ENCODE assay signal across 8 mouse cellular contexts in the genomic region with DNA sequence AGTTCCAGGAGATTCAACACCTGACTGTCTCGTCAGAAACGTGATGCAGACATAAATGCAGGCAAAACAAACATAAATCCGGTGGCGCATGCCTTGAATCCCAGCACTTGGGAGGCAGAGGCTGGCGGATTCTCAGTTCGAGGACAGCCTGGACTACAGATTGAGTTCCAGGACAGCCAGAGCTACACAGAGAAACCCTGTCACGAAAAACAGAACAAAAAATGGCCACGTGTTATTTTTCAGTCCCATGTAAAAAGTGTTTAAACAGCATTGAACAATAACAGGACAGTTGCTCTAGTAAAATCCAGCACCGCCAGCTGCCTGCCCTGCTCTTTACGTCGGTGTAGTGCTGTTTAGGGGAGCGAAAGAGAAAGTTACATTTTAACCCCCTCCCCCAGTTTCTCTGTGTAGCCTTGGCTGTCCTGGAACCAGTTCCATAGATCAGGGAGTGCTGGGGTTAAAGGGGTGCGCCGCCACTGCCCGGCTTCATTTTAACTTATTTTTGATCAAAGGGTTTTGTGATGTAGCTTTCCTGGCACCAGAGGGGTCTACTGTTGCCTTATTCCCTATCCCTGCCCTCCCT. TPM values are rescaled to one million over a fixed set of nuclear protein-coding genes. Genes with fewer than 3 reads are reported as not detected.
DNase-seq lines count a peak whose midpoint lies in the region; ATAC-seq and TF ChIP-seq lines count a peak whose summit lies in the region.

No protein-coding gene starts in this region.

- WGBS in heart, embryonic 10.5 days: 2% methylated on average over 15 of the region's 15 CpGs
- WGBS in bone marrow, adult 2 months: 1% methylated on average over 15 of the region's 15 CpGs
- 2% methylated on average over 15 of the region's 15 CpGs for WGBS in heart, postnatal 0 days
- 0% methylated on average over 15 of the region's 15 CpGs for WGBS in limb, embryonic 13.5 days

- TF ChIP-seq CTCF in bone marrow, adult 2 months (IDR thresholded peaks at IDR 0.05; ENCODE audit: control insufficient read depth, insufficient read depth, low read length): no peak
- TF ChIP-seq CTCF in heart, postnatal 0 days (IDR thresholded peaks at IDR 0.05; ENCODE audit: low read depth): no peak

- TF ChIP-seq EP300 in heart, postnatal 0 days (IDR thresholded peaks at IDR 0.05; ENCODE audit: low read depth): no peak

- peaks cover 42% of the 10 kb centered on the region for H3K36me3 ChIP-seq in heart, embryonic 10.5 days
- peaks cover 26% of the 10 kb centered on the region for H3K36me3 ChIP-seq in heart, postnatal 0 days (replicated peaks; ENCODE audit: control insufficient read depth, insufficient read depth, low read length)
- H3K36me3 ChIP-seq in limb, embryonic 13.5 days: peaks cover 43% of the 10 kb centered on the region

- peak; percentile 9; the same call in 1 of the 2 replicates for ATAC-seq in heart, postnatal 0 days (ENCODE audit: insufficient read depth, low read depth)
- peak; percentile 16; the same call in 1 of the 2 replicates for ATAC-seq in limb, embryonic 13.5 days (ENCODE audit: low FRiP score, low read depth)
- ATAC-seq in megakaryocyte-erythroid progenitor cell, adult 5-6 weeks (replicated peaks; ENCODE audit: low FRiP score, low TSS enrichment, poor library complexity, severe bottlenecking): no peak

- peak overlapping the region; percentile 96 for H3K27ac ChIP-seq in heart, embryonic 10.5 days
- peak overlapping the region; percentile 41; the same call in 1 of the 2 replicates for H3K27ac ChIP-seq in bone marrow, adult 2 months (ENCODE audit: control insufficient read depth, insufficient read depth, low read depth, low read length, poor library complexity)
- H3K27ac ChIP-seq in heart, postnatal 0 days (ENCODE audit: low read depth): peak overlapping the region; percentile 96
- H3K27ac ChIP-seq in limb, embryonic 13.5 days: peak overlapping the region; percentile 100

- no peaks in the 10 kb centered on the region for H3K27me3 ChIP-seq in heart, embryonic 10.5 days (ENCODE audit: insufficient read depth, poor library complexity, severe bottlenecking)
- H3K27me3 ChIP-seq in heart, postnatal 0 days (ENCODE audit: control insufficient read depth, insufficient read depth, low read length): no peaks in the 10 kb centered on the region
- H3K27me3 ChIP-seq in limb, embryonic 13.5 days: no peaks in the 10 kb centered on the region

- no peak for TF ChIP-seq POLR2A in bone marrow, adult 2 months (IDR thresholded peaks at IDR 0.05; ENCODE audit: borderline replicate concordance, control insufficient read depth, low read depth, low read length)

- H3K4me1 ChIP-seq in heart, embryonic 10.5 days: peaks cover 26% of the 10 kb centered on the region
- H3K4me1 ChIP-seq in bone marrow, adult 2 months (ENCODE audit: control insufficient read depth, insufficient read depth, low read length): peaks cover 1% of the 10 kb centered on the region; the same call in 1 of the 2 replicates
- H3K4me1 ChIP-seq in heart, postnatal 0 days (ENCODE audit: control insufficient read depth, insufficient read depth): peaks cover 14% of the 10 kb centered on the region
- peaks cover 28% of the 10 kb centered on the region for H3K4me1 ChIP-seq in limb, embryonic 13.5 days

- H3K4me2 ChIP-seq in heart, postnatal 0 days (ENCODE audit: low read depth, low read length): peak overlapping the region; percentile 97
- H3K4me2 ChIP-seq in limb, embryonic 13.5 days (replicated peaks): peak overlapping the region; percentile 84

- no peaks in the 10 kb centered on the region for H3K9me3 ChIP-seq in heart, embryonic 10.5 days
- no peaks in the 10 kb centered on the region for H3K9me3 ChIP-seq in heart, postnatal 0 days (replicated peaks; ENCODE audit: control insufficient read depth, low read length)
- no peaks in the 10 kb centered on the region for H3K9me3 ChIP-seq in limb, embryonic 13.5 days

- H3K9ac ChIP-seq in heart, postnatal 0 days (replicated peaks; ENCODE audit: low read depth, low read length): peak overlapping the region; percentile 94
- peak overlapping the region; percentile 78 for H3K9ac ChIP-seq in limb, embryonic 13.5 days

- no peak for DNase-seq in heart, embryonic 10.5 days (ENCODE audit: low spot score)
- DNase-seq in heart, adult 8-10 months (ENCODE audit: low spot score): no peak
- peak; percentile 40 for DNase-seq in heart, postnatal 0 days (ENCODE audit: low spot score)
- DNase-seq in neural tube, embryonic 10.5 days (ENCODE audit: extremely low spot score, low spot score): peak; percentile 42
- DNase-seq in gastrocnemius, adult 8-10 months (ENCODE audit: low spot score in 2 of 2): no peak

- peak overlapping the region; percentile 85 for H3K4me3 ChIP-seq in heart, embryonic 10.5 days
- H3K4me3 ChIP-seq in bone marrow, adult 2 months (replicated peaks; ENCODE audit: control insufficient read depth, low read depth, low read length): peak overlapping the region; percentile 89
- peak overlapping the region; percentile 76 for H3K4me3 ChIP-seq in heart, postnatal 0 days (ENCODE audit: low read depth, low read length)
- peak overlapping the region; percentile 86 for H3K4me3 ChIP-seq in limb, embryonic 13.5 days

RNA-seq across cellular contexts. Expression of a gene that starts 0.9 kb away (rescaled TPM):
- polyA plus RNA-seq in heart, embryonic 10.5 days (2016; fragmentation: Nextera tagmentation; extraction: Ambion mirVana): 27.2 and 28.4 TPM in 2 replicates
- 10 to 100 TPM; 29.6 to 32.4 (median 30.8) TPM for total RNA-seq in heart, adult 8-10 months (2022)
- polyA plus RNA-seq in bone marrow, adult 2 months (2011; ENCODE audit: insufficient read depth, insufficient read length, low replicate concordance, missing spikeins): 35.5 and 49.9 TPM in 2 replicates
- total RNA-seq in heart, postnatal 0 days (2014; rRNA removed; ENCODE audit: low replicate concordance): 27.4 and 34.8 TPM in 2 replicates
- polyA plus RNA-seq in heart, postnatal 0 days (2015; fragmentation: Nextera tagmentation; extraction: Ambion mirVana): 11.5 and 13.0 TPM in 2 replicates
- polyA plus RNA-seq in limb, embryonic 13.5 days (2015; fragmentation: Nextera tagmentation; extraction: Ambion mirVana): 31.0 and 32.2 TPM in 2 replicates
- total RNA-seq in megakaryocyte-erythroid progenitor cell, adult 5-6 weeks (2014; fragmentation: Nextera tagmentation): 42.2 and 68.5 TPM in 2 replicates
- 20.3 and 28.3 TPM in 2 replicates for total RNA-seq in megakaryocyte-erythroid progenitor cell, adult 5-6 weeks (2017)
- 10 to 100 TPM; 28.3 to 38.4 (median 32.6) TPM for total RNA-seq in gastrocnemius, adult 8-10 months (2022)

RNA-seq across cellular contexts. Expression of a gene that starts 9.2 kb away (rescaled TPM):
- 85.6 and 133 TPM in 2 replicates for polyA plus RNA-seq in heart, embryonic 10.5 days (2016; fragmentation: Nextera tagmentation; extraction: Ambion mirVana)
- 10 to 100 TPM; 76.6 to 90.6 (median 78.6) TPM for total RNA-seq in heart, adult 8-10 months (2022)
- 240 and 300 TPM in 2 replicates for polyA plus RNA-seq in bone marrow, adult 2 months (2011; ENCODE audit: insufficient read depth, insufficient read length, low replicate concordance, missing spikeins)
- 98.5 and 196 TPM in 2 replicates for total RNA-seq in heart, postnatal 0 days (2014; rRNA removed; ENCODE audit: low replicate concordance)
- 62.4 and 66.5 TPM in 2 replicates for polyA plus RNA-seq in heart, postnatal 0 days (2015; fragmentation: Nextera tagmentation; extraction: Ambion mirVana)
- 114 and 132 TPM in 2 replicates for polyA plus RNA-seq in limb, embryonic 13.5 days (2015; fragmentation: Nextera tagmentation; extraction: Ambion mirVana)
- total RNA-seq in megakaryocyte-erythroid progenitor cell, adult 5-6 weeks (2014; fragmentation: Nextera tagmentation): 137 and 159 TPM in 2 replicates
- 342 and 455 TPM in 2 replicates for total RNA-seq in megakaryocyte-erythroid progenitor cell, adult 5-6 weeks (2017)
- total RNA-seq in gastrocnemius, adult 8-10 months (2022): 10 to 100 TPM; 57.5 to 74.2 (median 66.1) TPM

RNA-seq across cellular contexts. Expression of a gene that starts 10.7 kb away (rescaled TPM):
- polyA plus RNA-seq in heart, embryonic 10.5 days (2016; fragmentation: Nextera tagmentation; extraction: Ambion mirVana): 149 and 157 TPM in 2 replicates
- 10 to 100 TPM; 63.5 to 72.5 (median 65.4) TPM for total RNA-seq in heart, adult 8-10 months (2022)
- polyA plus RNA-seq in bone marrow, adult 2 months (2011; ENCODE audit: insufficient read depth, insufficient read length, low replicate concordance, missing spikeins): 20.7 and 46.6 TPM in 2 replicates
- total RNA-seq in heart, postnatal 0 days (2014; rRNA removed; ENCODE audit: low replicate concordance): 134 and 152 TPM in 2 replicates
- polyA plus RNA-seq in heart, postnatal 0 days (2015; fragmentation: Nextera tagmentation; extraction: Ambion mirVana): 106 and 110 TPM in 2 replicates
- polyA plus RNA-seq in limb, embryonic 13.5 days (2015; fragmentation: Nextera tagmentation; extraction: Ambion mirVana): 132 TPM in 2 replicates
- 77.3 and 82.3 TPM in 2 replicates for total RNA-seq in megakaryocyte-erythroid progenitor cell, adult 5-6 weeks (2014; fragmentation: Nextera tagmentation)
- 48.6 and 73.5 TPM in 2 replicates for total RNA-seq in megakaryocyte-erythroid progenitor cell, adult 5-6 weeks (2017)
- 10 to 100 TPM; 57.1 to 67.3 (median 58.8) TPM for total RNA-seq in gastrocnemius, adult 8-10 months (2022)

RNA-seq across cellular contexts. Expression of a gene that starts 21.5 kb away (rescaled TPM):
- polyA plus RNA-seq in heart, embryonic 10.5 days (2016; fragmentation: Nextera tagmentation; extraction: Ambion mirVana): not detected in 2 replicates
- total RNA-seq in heart, adult 8-10 months (2022): not detected
- not detected in 2 replicates for polyA plus RNA-seq in bone marrow, adult 2 months (2011; ENCODE audit: insufficient read depth, insufficient read length, low replicate concordance, missing spikeins)
- not detected in 2 replicates for total RNA-seq in heart, postnatal 0 days (2014; rRNA removed; ENCODE audit: low replicate concordance)
- not detected in 2 replicates for polyA plus RNA-seq in heart, postnatal 0 days (2015; fragmentation: Nextera tagmentation; extraction: Ambion mirVana)
- not detected in 2 replicates for polyA plus RNA-seq in limb, embryonic 13.5 days (2015; fragmentation: Nextera tagmentation; extraction: Ambion mirVana)
- not detected in 2 replicates for total RNA-seq in megakaryocyte-erythroid progenitor cell, adult 5-6 weeks (2014; fragmentation: Nextera tagmentation)
- total RNA-seq in megakaryocyte-erythroid progenitor cell, adult 5-6 weeks (2017): not detected in 2 replicates
- not detected for total RNA-seq in gastrocnemius, adult 8-10 months (2022)

RNA-seq across cellular contexts. Expression of a gene that starts 24.0 kb away (rescaled TPM):
- polyA plus RNA-seq in heart, embryonic 10.5 days (2016; fragmentation: Nextera tagmentation; extraction: Ambion mirVana): 20.2 and 21.0 TPM in 2 replicates
- total RNA-seq in heart, adult 8-10 months (2022): 1 to 10 TPM; 2.9 to 4.0 (median 3.3) TPM
- polyA plus RNA-seq in bone marrow, adult 2 months (2011; ENCODE audit: insufficient read depth, insufficient read length, low replicate concordance, missing spikeins): 4.1 and 14.3 TPM in 2 replicates
- total RNA-seq in heart, postnatal 0 days (2014; rRNA removed; ENCODE audit: low replicate concordance): 29.1 and 32.6 TPM in 2 replicates
- polyA plus RNA-seq in heart, postnatal 0 days (2015; fragmentation: Nextera tagmentation; extraction: Ambion mirVana): 16.2 and 16.5 TPM in 2 replicates
- polyA plus RNA-seq in limb, embryonic 13.5 days (2015; fragmentation: Nextera tagmentation; extraction: Ambion mirVana): 31.6 and 32.2 TPM in 2 replicates
- total RNA-seq in megakaryocyte-erythroid progenitor cell, adult 5-6 weeks (2014; fragmentation: Nextera tagmentation): 11.0 and 21.1 TPM in 2 replicates
- 1.4 and 5.8 TPM in 2 replicates for total RNA-seq in megakaryocyte-erythroid progenitor cell, adult 5-6 weeks (2017)
- 1 to 10 TPM; 1.4 to 2.5 (median 1.8) TPM for total RNA-seq in gastrocnemius, adult 8-10 months (2022)

Comparison
In these comparisons a context has a peak if more than half of its experiments do, and no peak if none do; other contexts are left out.
1. DNase-seq: peak in heart, postnatal 0 days (single experiment) and neural tube, embryonic 10.5 days (single experiment); none in heart, embryonic 10.5 days (single experiment), heart, adult 8-10 months (single experiment) and gastrocnemius, adult 8-10 months (0 of 2).
2. H3K27ac ChIP-seq: peak in every context shown above with its lines; median percentile 100 in limb, embryonic 13.5 days; 96 in heart, embryonic 10.5 days; 96 in heart, postnatal 0 days; 41 in bone marrow, adult 2 months.
3. Peak in every context shown above with its lines, with median percentiles within 50 percentile points of each other: H3K4me3 ChIP-seq.